Mouse (Mus musculus) limb, embryonic 11.5 days (tissue): ENCODE measurements around the gene Olfr366. TPM values are rescaled to one million over a fixed set of nuclear protein-coding genes. Genes with fewer than 3 reads are reported as not detected.
"Not testable (repeated sequence)": the region's sequence is repeated elsewhere in the genome, so short reads cannot be mapped to it uniquely, and the experiment has no call there.

Source experiments
- ATAC-seq: fragments of 200-750 bp; cut with Nextera tagmentation; 2 replicates; pipeline ENCODE4 v1.8.0; 2017; ENCODE audit warnings: low read depth; ENCODE audit not compliant: insufficient number of reproducible peaks, low FRiP score, low TSS enrichment
- DNase-seq: peaks from one replicate; pipeline ENCODE4 v3.0.0-alpha.2; 2015; ENCODE audit warnings: low spot score
- H3K27ac ChIP-seq: fragments of 300-500 bp; sonication (generic); replicated peaks from 2 replicates; pipeline ENCODE4 v1.5.1; 2014; ENCODE audit warnings: low read depth, mild to moderate bottlenecking, low read length
- H3K27me3 ChIP-seq: fragments of 300-500 bp; sonication (generic); 2 replicates; pipeline ENCODE4 v1.6.1; 2014; ENCODE audit warnings: mild to moderate bottlenecking, low read length, mixed read lengths; ENCODE audit not compliant: control insufficient read depth, insufficient read depth
- H3K36me3 ChIP-seq: fragments of 300-500 bp; sonication (generic); 2 replicates; pipeline ENCODE4 v1.6.1; 2014; ENCODE audit warnings: mild to moderate bottlenecking, low read length, moderate library complexity, mixed read lengths; ENCODE audit not compliant: control insufficient read depth, insufficient read depth
- H3K4me1 ChIP-seq: fragments of 300-500 bp; sonication (generic); 2 replicates; pipeline ENCODE4 v1.6.1; 2014; ENCODE audit warnings: low read length, mixed read lengths; ENCODE audit not compliant: control insufficient read depth, insufficient read depth
- H3K4me2 ChIP-seq: fragments of 300-500 bp; sonication (generic); 2 replicates; pipeline ENCODE4 v1.6.1; 2014; ENCODE audit warnings: low read depth, mild to moderate bottlenecking, moderate library complexity; ENCODE audit not compliant: severe bottlenecking
- H3K4me3 ChIP-seq: fragments of 300-500 bp; sonication (generic); 2 replicates; pipeline ENCODE4 v1.5.1; 2014; ENCODE audit warnings: low read depth, low read length
- H3K9ac ChIP-seq: fragments of 300-500 bp; sonication (generic); 2 replicates; pipeline ENCODE4 v1.6.1; 2014; ENCODE audit warnings: mild to moderate bottlenecking, low read length
- H3K9me3 ChIP-seq: fragments of 300-500 bp; sonication (generic); 2 replicates; pipeline ENCODE4 v1.6.1; 2016; ENCODE audit warnings: low read length; ENCODE audit not compliant: control insufficient read depth
- WGBS: fragments of 180-500 bp; shearing (Covaris S2); extraction: QIAGEN DNeasy Blood & Tissue Kit; methylation state at CpG from one replicate; pipeline ENCODE4 v1.1.7; 2014; 5-methylcytosine and 5-hydroxymethylcytosine counted together
- polyA plus RNA-seq: library from polyadenylated mRNA; unstranded; fragments of >200 nt; fragmentation: Nextera tagmentation; extraction: Ambion mirVana; gene quantifications from 2 replicates; pipeline ENCODE4 v1.2.1, GENCODE M21; 2014

Gene Olfr366
- polyA plus RNA-seq = not detected in 2 replicates

- Histone ChIP-seq H3K4me2 (no peak within 1 kb of the TSS), H3K36me3 (no peaks in the 10 kb centered on the region), H3K27me3 (no peaks in the 10 kb centered on the region), H3K4me1 (no peaks in the 10 kb centered on the region), H3K9me3 (no peaks in the 10 kb centered on the region), H3K9ac (no peak within 1 kb of the TSS), H3K27ac (no peak within 1 kb of the TSS), H3K4me3 (no peak within 1 kb of the TSS)
- ATAC-seq = no peak
- no peak for DNase-seq
These were observed at the start of gene Olfr366 for GRCm38 (mm10) chr2:37211274-37211673. Olfr366 (plus strand) TSS chr2:37211574.

GRCm38 (mm10) chr2:37187898-37188297 lies 23.5 kb upstream of the Olfr366 start, which contains the start of gene Olfr365:
Olfr365 (plus strand) TSS chr2:37188198.
- Histone ChIP-seq H3K36me3 (no peaks in the 10 kb centered on the region), H3K9ac (no peak within 1 kb of the TSS), H3K4me2 (no peak within 1 kb of the TSS), H3K4me3 (no peak within 1 kb of the TSS), H3K4me1 (no peaks in the 10 kb centered on the region), H3K9me3 (no peaks in the 10 kb centered on the region), H3K27ac (no peak within 1 kb of the TSS), H3K27me3 (no peaks in the 10 kb centered on the region)
- ATAC-seq (no peak), DNase-seq (no peak)
- WGBS = 79% methylated on average over 3 of the region's 3 CpGs

- not testable (repeated sequence) for H3K36me3 ChIP-seq, H3K4me1 ChIP-seq, H3K27ac ChIP-seq, H3K4me2 ChIP-seq, H3K9ac ChIP-seq, H3K27me3 ChIP-seq, DNase-seq, H3K4me3 ChIP-seq, H3K9me3 ChIP-seq, ATAC-seq
- WGBS = 88% methylated on average over 7 of the region's 7 CpGs
These were observed 50.4 kb downstream of the Olfr366 start for GRCm38 (mm10) chr2:37261781-37262180.

Other genes starting within 250 kb of the Olfr366 start
- gene Olfr357, start 217.7 kb upstream of the Olfr366 start, polyA plus RNA-seq = not detected in 2 replicates
- gene Olfr358, start 202.2 kb upstream of the Olfr366 start, polyA plus RNA-seq = not detected in 2 replicates
- not detected in 2 replicates for gene Olfr360, start 145.8 kb upstream of the Olfr366 start, polyA plus RNA-seq
- gene Olfr361, start 122.3 kb upstream of the Olfr366 start, polyA plus RNA-seq = not detected in 2 replicates
- gene Olfr362, start 93.7 kb upstream of the Olfr366 start, polyA plus RNA-seq = not detected in 2 replicates
- not detected in 2 replicates for gene Olfr364-ps1, start 72.3 kb upstream of the Olfr366 start, polyA plus RNA-seq
- gene Olfr365, start 23.4 kb upstream of the Olfr366 start, polyA plus RNA-seq = not detected in 2 replicates
- gene Olfr368, start 114.9 kb downstream of the Olfr366 start, polyA plus RNA-seq = not detected in 2 replicates
- 47.1 and 53.0 TPM in 2 replicates for gene Pdcl, start 147.8 kb downstream of the Olfr366 start, polyA plus RNA-seq
- 17.0 and 20.8 TPM in 2 replicates for gene Rc3h2, start 211.3 kb downstream of the Olfr366 start, polyA plus RNA-seq
- 12.7 and 13.6 TPM in 2 replicates for gene Zbtb26, start 231.6 kb downstream of the Olfr366 start, polyA plus RNA-seq
- 5.4 and 5.6 TPM in 2 replicates for gene Zbtb6, start 231.6 kb downstream of the Olfr366 start, polyA plus RNA-seq
- 44.4 and 44.5 TPM in 2 replicates for gene Rabgap1, start 231.7 kb downstream of the Olfr366 start, polyA plus RNA-seq